Comparison of ENCODE assay signal across 19 mouse cellular contexts in the genomic region with DNA sequence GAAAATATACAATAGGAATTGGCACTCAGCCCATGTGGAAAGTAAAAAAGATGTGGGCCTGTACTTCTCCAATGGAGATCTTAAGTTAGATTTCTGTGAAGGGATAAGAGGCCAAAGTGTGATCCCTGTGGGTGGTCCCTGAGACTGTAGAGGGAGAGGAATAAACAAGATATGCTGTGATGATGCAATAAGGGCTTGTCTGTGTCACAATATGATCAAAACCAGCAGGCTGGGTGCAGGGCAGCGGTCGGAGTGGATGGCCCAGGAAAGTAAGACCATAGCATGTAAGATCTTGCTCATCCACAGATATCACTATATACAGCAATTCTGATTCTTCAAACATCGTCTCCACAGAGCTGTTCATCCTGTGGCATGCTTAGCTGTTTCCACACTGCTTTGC.
"Had no signal": no experiment of that assay in that cellular context is flagged by ENCODE, and none has a peak within 500 bp of the region (broad histone marks: within the 10 kb centered on the region; RNA-seq: fewer than 3 reads in every experiment).

No protein-coding gene starts in this region.

- H3K36me3 ChIP-seq: embryonic facial prominence, embryonic 10.5 days; embryonic facial prominence, embryonic 12.5 days; embryonic facial prominence, embryonic 13.5 days; embryonic facial prominence, embryonic 15.5 days; forebrain, embryonic 10.5 days; forebrain, embryonic 12.5 days; forebrain, embryonic 15.5 days had no signal

- ATAC-seq: forebrain, embryonic 13.5 days; forebrain, embryonic 14.5 days; forebrain, embryonic 15.5 days; forebrain, embryonic 16.5 days; forebrain, postnatal 0 days had no signal

- H3K9ac ChIP-seq: embryonic facial prominence, embryonic 12.5 days; embryonic facial prominence, embryonic 13.5 days; embryonic facial prominence, embryonic 15.5 days; forebrain, embryonic 12.5 days; forebrain, embryonic 13.5 days; forebrain, embryonic 15.5 days; forebrain, postnatal 0 days had no signal

- H3K27me3 ChIP-seq: embryonic facial prominence, embryonic 12.5 days; embryonic facial prominence, embryonic 13.5 days; embryonic facial prominence, embryonic 15.5 days; forebrain, embryonic 12.5 days; forebrain, embryonic 13.5 days; forebrain, embryonic 15.5 days had no signal

- H3K9me3 ChIP-seq: embryonic facial prominence, embryonic 10.5 days; embryonic facial prominence, embryonic 12.5 days; embryonic facial prominence, embryonic 13.5 days; embryonic facial prominence, embryonic 15.5 days; forebrain, embryonic 10.5 days; forebrain, embryonic 12.5 days; forebrain, embryonic 13.5 days; forebrain, embryonic 15.5 days had no signal

- DNase-seq: cerebellum, adult 9-11 months; forebrain, postnatal 0 days; gastrocnemius, adult 2 months; gastrocnemius, postnatal 10 days; gastrocnemius, postnatal 14 days; gastrocnemius, postnatal 25 days; gastrocnemius, postnatal 36 days; heart, adult 11 months had no signal

- H3K27ac ChIP-seq: embryonic facial prominence, embryonic 10.5 days; embryonic facial prominence, embryonic 12.5 days; embryonic facial prominence, embryonic 13.5 days; embryonic facial prominence, embryonic 15.5 days; forebrain, embryonic 10.5 days; forebrain, embryonic 12.5 days; forebrain, embryonic 13.5 days; forebrain, embryonic 15.5 days; gastrocnemius, adult 2 months had no signal

- H3K4me1 ChIP-seq: embryonic facial prominence, embryonic 10.5 days; embryonic facial prominence, embryonic 12.5 days; embryonic facial prominence, embryonic 13.5 days; embryonic facial prominence, embryonic 15.5 days; forebrain, embryonic 10.5 days; forebrain, embryonic 12.5 days; forebrain, embryonic 13.5 days; forebrain, embryonic 15.5 days had no signal

- H3K4me2 ChIP-seq: embryonic facial prominence, embryonic 12.5 days; embryonic facial prominence, embryonic 13.5 days; embryonic facial prominence, embryonic 15.5 days; forebrain, embryonic 12.5 days; forebrain, embryonic 13.5 days; forebrain, embryonic 15.5 days had no signal

- H3K4me3 ChIP-seq: embryonic facial prominence, embryonic 10.5 days; embryonic facial prominence, embryonic 12.5 days; embryonic facial prominence, embryonic 13.5 days; embryonic facial prominence, embryonic 15.5 days; erythroblast, embryonic 14.5 days; forebrain, embryonic 10.5 days; forebrain, embryonic 12.5 days; forebrain, embryonic 13.5 days; forebrain, embryonic 15.5 days; gastrocnemius, adult 2 months had no signal
